Mouse (Mus musculus): ENCODE results near the gene Tmem217.

DNA sequence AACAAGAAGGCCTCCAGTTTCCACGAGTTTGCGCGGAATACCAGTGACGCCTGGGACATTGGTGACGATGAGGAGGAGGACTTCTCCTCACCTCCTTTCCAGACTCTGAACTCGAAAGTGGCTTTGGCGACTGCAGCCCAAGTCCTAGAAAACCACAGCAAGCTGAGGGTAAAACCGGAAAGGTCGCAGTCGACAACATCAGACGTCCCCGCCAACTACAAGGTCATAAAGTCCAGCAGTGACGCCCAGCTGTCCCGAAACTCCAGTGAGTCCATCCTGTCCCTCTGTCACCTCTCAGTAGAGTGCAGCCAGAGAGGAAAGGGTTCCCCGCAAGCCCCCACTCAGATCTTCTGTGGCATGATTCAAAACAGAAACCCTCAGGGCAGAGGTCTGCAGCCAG is 16.2 kb upstream of the Tmem217 start:
- TF ChIP-seq NRF1 (IDR thresholded peaks at IDR 0.05; ENCODE audit: low read depth, low read length) = no peak
- no peak for TF ChIP-seq NELFE (IDR thresholded peaks at IDR 0.05; ENCODE audit: low read depth, low read length)
- TF ChIP-seq EP300 (IDR thresholded peaks at IDR 0.05; ENCODE audit: low read length) = no peak
- no peak for TF ChIP-seq CTCF (conservative IDR thresholded peaks at IDR 0.05 in 1 of 2, IDR thresholded peaks at IDR 0.05 in 1 of 2; ENCODE audit: low read depth in 2 of 2, low read length in 2 of 2)
- TF ChIP-seq POLR2A (IDR thresholded peaks at IDR 0.05; ENCODE audit: low read depth, low read length) = no peak
- TF ChIP-seq MAX (IDR thresholded peaks at IDR 0.05; ENCODE audit: low read length) = no peak
- TF ChIP-seq ZNF384 (IDR thresholded peaks at IDR 0.05; ENCODE audit: low read depth, low read length) = no peak
- no peak for TF ChIP-seq ZC3H11A (IDR thresholded peaks at IDR 0.05; ENCODE audit: low read depth, low read length)
- TF ChIP-seq ZMIZ1 (IDR thresholded peaks at IDR 0.05; ENCODE audit: low read depth, low read length) = no peak
- TF ChIP-seq POLR2AphosphoS2 (IDR thresholded peaks at IDR 0.05; ENCODE audit: low read depth, low read length) = no peak
- TF ChIP-seq CHD1 (IDR thresholded peaks at IDR 0.05; ENCODE audit: low read depth, low read length) = no peak
- TF ChIP-seq MXI1 (IDR thresholded peaks at IDR 0.05; ENCODE audit: low read depth, low read length) = no peak
- TF ChIP-seq RAD21 (IDR thresholded peaks at IDR 0.05; ENCODE audit: low read depth, low read length) = no peak
- TF ChIP-seq GABPA (IDR thresholded peaks at IDR 0.05; ENCODE audit: insufficient replicate concordance, low read depth, low read length) = no peak

All from CH12.LX (cell line).